Mouse (Mus musculus) urinary bladder, postnatal 36 days (tissue): ENCODE measurements around the gene Lxn.

Experiments used
- DNase-seq, 2 experiments: peaks; one replicate each; pipeline ENCODE4 v3.0.0; 2022; ENCODE audit warnings: low spot score in 2 of 2, mixed read lengths in 1 of 2

Lxn gene

DNA sequence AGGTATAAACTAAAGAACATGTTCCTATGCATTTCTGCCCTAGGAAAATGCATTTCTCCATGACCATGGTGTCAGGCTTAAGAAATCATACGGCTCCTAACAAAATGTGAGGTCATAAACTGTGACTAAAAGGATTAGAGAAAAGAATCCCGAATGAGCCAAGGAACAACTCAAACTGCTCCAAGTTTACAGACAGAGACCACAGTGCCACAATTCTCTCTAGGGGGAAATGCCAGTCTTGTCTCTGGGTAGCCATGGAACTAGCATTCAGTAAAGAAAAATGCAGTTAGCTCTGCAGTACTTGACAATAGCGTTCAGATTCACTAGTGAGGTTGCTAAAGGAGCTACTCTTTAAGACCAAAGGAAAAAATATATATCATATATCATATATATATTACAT is 3.8 kb downstream of the Lxn start:
- no peak for DNase-seq

DNA sequence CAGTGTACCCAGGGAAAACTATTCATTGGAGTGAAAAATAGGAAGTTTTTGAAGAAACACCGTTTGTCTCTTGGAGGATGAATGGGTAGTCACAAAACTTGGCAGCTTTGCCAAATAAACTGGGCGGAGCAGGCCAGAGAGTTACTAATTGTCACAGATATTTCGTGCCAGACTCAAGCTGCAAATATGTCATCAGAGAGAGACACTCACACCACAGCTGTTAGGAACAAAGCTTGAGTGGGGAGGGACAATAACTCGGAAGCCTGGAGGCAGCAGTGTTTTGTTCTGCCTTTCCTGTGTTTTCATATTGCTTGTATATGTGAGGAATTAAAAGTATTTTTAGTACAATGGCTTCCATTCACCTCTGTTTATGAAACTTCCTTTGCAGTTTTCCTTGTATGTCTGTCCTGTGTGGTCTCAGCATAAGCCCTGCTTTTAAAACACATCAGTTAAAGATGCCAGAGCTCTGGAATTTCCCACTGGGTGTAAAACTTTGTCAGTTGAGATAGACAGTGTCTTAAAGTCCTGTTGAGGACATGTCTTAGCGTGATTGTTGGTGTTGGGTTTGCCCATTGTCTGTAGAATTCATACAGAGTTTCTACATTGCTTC is 13.0 kb downstream of the Lxn start:
- no peak for DNase-seq

DNA sequence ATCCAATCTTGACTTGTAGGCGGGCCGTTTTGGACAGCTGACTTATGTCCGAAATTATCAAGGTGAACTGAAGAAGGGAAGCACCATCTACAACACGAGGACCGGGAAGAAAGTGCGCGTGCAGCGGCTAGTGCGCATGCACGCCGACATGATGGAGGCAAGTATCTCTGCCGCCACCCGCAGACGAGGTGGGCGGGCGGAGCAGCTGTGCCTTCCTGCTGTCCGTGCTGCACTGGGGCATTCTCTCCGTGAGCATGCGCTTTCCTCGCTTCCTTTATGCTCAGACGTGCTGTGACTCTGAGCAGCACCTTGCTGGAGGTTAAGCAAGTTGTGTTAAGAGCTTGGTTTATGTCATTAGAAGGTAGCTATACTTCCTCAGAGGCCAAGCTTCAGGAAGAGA is 14.1 kb downstream of the Lxn start:
- no peak for DNase-seq

DNA sequence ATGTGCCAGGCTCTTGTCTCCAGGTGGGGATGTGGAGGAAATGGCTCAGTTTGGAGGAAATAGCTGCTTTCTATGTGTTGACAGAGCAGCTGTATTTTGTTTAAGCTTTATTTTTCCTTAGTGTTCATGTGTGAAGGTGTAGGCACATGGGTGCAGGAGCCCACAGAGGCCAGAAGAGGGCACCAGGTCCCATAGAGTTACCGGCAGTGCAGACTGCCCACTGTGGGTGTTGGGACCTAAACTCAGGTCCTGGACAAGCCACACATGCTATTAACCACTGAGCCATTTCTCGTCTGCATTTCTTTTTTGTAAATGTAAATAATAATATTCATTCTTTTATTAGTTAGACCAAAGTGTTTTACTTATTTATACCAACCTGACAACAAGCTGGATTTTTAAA is 16.6 kb downstream of the Lxn start:
- DNase-seq = no peak

GRCm38 (mm10) chr3:67434011-67434410 is 29.7 kb downstream of the Lxn start:
- no peak for DNase-seq

GRCm38 (mm10) chr3:67429999-67430380 is 33.7 kb downstream of the Lxn start, which contains the start of gene Gfm1:
Gene Gfm1, plus strand, starts transcription at chr3:67430096.
- DNase-seq = peak; percentile 81 to 87

- no peak for DNase-seq
Observed at GRCm38 (mm10) chr3:67429338-67429998, 34.3 kb downstream of the Lxn start.
